Comparison of ENCODE assay signal across 32 mouse cellular contexts in the genomic region with DNA sequence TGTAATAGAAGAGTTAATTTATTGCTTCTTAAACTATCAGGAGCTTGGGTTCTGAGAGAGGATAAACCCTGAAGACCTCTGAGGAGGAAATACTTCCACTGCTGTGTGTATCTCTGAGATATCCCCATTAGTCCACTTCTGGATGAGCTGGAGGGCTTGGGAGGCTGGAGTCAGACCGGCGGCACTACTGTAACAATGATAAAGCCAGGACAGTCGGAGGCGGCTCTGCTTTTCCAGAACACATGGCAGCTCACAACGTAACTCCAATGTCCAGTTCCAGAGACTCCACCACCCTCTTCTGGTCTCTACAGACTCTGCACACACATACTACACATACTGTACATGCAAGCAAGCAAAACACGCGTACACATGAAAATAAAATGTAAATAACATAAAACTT. TPM values are rescaled to one million over a fixed set of nuclear protein-coding genes. Genes with fewer than 3 reads are reported as not detected.
"Had no signal": no experiment of that assay in that cellular context is flagged by ENCODE, and none has a peak within 500 bp of the region (broad histone marks: within the 10 kb centered on the region; RNA-seq: fewer than 3 reads in every experiment).

No protein-coding gene starts in this region.

- H3K27ac ChIP-seq: embryonic facial prominence, embryonic 10.5 days; embryonic facial prominence, embryonic 12.5 days; embryonic facial prominence, embryonic 13.5 days; embryonic facial prominence, embryonic 15.5 days; forebrain, embryonic 10.5 days; forebrain, embryonic 12.5 days; forebrain, embryonic 13.5 days; forebrain, embryonic 15.5 days; gastrocnemius, adult 2 months; heart, adult 2 months; heart, embryonic 10.5 days had no signal

- H3K4me2 ChIP-seq: embryonic facial prominence, embryonic 12.5 days; embryonic facial prominence, embryonic 13.5 days; embryonic facial prominence, embryonic 15.5 days; forebrain, embryonic 12.5 days; forebrain, embryonic 13.5 days; forebrain, embryonic 15.5 days; heart, embryonic 11.5 days had no signal

- H3K27me3 ChIP-seq: embryonic facial prominence, embryonic 12.5 days; embryonic facial prominence, embryonic 13.5 days; embryonic facial prominence, embryonic 15.5 days; forebrain, embryonic 12.5 days; forebrain, embryonic 13.5 days; forebrain, embryonic 15.5 days had no signal

- H3K4me3 ChIP-seq: embryonic facial prominence, embryonic 10.5 days; embryonic facial prominence, embryonic 12.5 days; embryonic facial prominence, embryonic 13.5 days; embryonic facial prominence, embryonic 15.5 days; erythroblast, embryonic 14.5 days; forebrain, embryonic 10.5 days; forebrain, embryonic 12.5 days; forebrain, embryonic 13.5 days; forebrain, embryonic 15.5 days; gastrocnemius, adult 2 months; heart, adult 2 months; heart, embryonic 10.5 days had no signal

- H3K9me3 ChIP-seq: embryonic facial prominence, embryonic 10.5 days; embryonic facial prominence, embryonic 12.5 days; embryonic facial prominence, embryonic 13.5 days; embryonic facial prominence, embryonic 15.5 days; forebrain, embryonic 10.5 days; forebrain, embryonic 12.5 days; forebrain, embryonic 13.5 days; forebrain, embryonic 15.5 days; heart, embryonic 10.5 days had no signal

- H3K9ac ChIP-seq: embryonic facial prominence, embryonic 12.5 days; embryonic facial prominence, embryonic 13.5 days; embryonic facial prominence, embryonic 15.5 days; forebrain, embryonic 12.5 days; forebrain, embryonic 13.5 days; forebrain, embryonic 15.5 days; forebrain, postnatal 0 days had no signal

- H3K4me1 ChIP-seq: embryonic facial prominence, embryonic 10.5 days; embryonic facial prominence, embryonic 12.5 days; embryonic facial prominence, embryonic 13.5 days; embryonic facial prominence, embryonic 15.5 days; forebrain, embryonic 10.5 days; forebrain, embryonic 12.5 days; forebrain, embryonic 13.5 days; forebrain, embryonic 15.5 days; heart, embryonic 10.5 days had no signal

- DNase-seq: cerebellum, adult 9-11 months; cerebellum, postnatal 10 days; cerebellum, postnatal 14 days; cerebellum, postnatal 25 days; cerebellum, postnatal 36 days; embryo, embryonic 11 days; forebrain, postnatal 0 days; gastrocnemius, adult 2 months; gastrocnemius, postnatal 10 days; gastrocnemius, postnatal 14 days; gastrocnemius, postnatal 25 days; gastrocnemius, postnatal 36 days; heart, adult 2 months had no signal

- ATAC-seq: forebrain, embryonic 13.5 days; forebrain, embryonic 14.5 days; forebrain, embryonic 15.5 days; forebrain, embryonic 16.5 days; forebrain, postnatal 0 days had no signal

RNA-seq across cellular contexts. Expression of a gene that starts 32.6 kb away (rescaled TPM):
- total RNA-seq: common myeloid progenitor, adult 5-6 weeks; forebrain, postnatal 0 days; granulocyte monocyte progenitor cell, adult 5-6 weeks had no signal
- polyA plus RNA-seq: embryonic facial prominence, embryonic 10.5 days; embryonic facial prominence, embryonic 11.5 days; embryonic facial prominence, embryonic 12.5 days; embryonic facial prominence, embryonic 13.5 days; embryonic facial prominence, embryonic 14.5 days; erythroblast, embryonic 14.5 days; forebrain, embryonic 11.5 days; forebrain, embryonic 12.5 days; forebrain, embryonic 13.5 days; forebrain, embryonic 14.5 days; forebrain, embryonic 15.5 days; forebrain, embryonic 16.5 days; forebrain, postnatal 0 days; gonadal fat pad, adult 2 months; heart, embryonic 10.5 days; heart, embryonic 11.5 days had no signal
